Mouse (Mus musculus) ovary, adult 18-20 months (tissue): Measurements from ENCODE around the gene Utp11.
A peak's percentile ranks its signal among the peaks of the same experiment; 100 is the strongest.

Experiments used
- DNase-seq: peaks from one replicate; pipeline ENCODE4 v3.0.0; 2022; ENCODE audit warnings: low spot score, mixed read lengths

The Utp11 gene

DNA sequence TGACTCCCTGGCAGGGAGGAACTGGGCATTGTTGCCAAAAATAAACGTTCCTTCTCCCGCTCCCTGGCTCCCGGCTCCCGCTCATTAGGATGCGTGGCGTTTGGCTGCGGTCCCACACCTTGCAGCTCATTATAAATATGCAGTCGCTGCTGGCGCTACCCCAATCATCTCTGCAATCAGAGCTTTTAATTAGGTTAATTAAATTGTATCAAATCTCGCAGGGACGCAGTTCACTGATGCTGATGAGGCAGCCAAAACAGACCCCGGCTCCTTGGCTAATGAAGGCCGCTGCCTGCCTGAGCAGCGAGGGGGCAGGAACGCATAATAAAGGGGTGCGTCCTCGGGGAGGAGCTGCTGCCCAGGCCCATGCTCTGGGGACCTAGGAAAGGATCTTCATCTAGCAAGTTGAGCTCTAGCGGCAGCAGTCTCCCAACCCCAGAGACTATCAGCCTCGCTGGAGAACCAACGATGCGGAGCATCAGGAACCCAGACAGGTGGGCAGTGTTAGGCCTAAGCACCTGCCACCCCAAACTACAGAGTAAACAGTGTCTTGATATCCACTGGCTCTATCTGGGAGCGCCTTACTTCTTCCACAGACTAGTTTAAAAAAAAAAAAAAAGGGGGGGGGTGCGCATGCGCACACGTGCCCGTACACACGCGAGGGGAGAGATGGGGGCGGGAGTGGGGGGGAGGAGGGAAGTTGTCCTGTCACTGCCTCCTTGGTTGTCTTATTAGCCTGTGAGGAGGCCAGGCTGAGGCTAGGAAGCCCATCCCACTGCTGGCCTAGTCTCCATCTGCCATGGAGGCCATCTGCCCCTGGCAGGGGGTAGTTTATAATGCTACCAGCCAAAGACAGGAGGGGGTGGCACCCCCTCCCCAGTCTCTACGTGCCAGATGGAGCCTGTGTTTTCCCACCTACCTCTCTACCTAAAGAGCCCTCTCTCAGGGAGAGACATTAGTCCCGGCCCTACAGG, 20.8 kb downstream of the Utp11 start:
- no peak for DNase-seq

DNA sequence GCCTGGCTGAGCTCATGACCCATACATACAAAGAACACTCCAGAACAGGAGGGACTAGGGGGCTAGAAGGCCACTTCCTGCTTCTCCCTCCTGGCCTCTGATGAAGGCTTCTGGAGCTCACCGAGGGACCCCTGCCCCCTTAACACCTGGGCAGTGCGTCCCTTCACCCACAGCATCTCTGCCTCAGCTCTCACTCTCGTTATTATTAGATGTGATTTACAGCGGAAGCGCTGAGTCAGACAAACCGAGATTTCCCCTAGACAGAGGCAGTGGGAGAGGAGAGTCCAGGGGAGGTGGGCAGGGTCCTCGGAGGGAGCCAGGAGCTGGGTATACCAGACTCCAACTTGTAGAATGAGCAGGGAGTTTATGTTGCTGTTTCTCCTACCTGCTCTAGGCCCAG, 21.8 kb downstream of the Utp11 start:
- DNase-seq = no peak

DNA sequence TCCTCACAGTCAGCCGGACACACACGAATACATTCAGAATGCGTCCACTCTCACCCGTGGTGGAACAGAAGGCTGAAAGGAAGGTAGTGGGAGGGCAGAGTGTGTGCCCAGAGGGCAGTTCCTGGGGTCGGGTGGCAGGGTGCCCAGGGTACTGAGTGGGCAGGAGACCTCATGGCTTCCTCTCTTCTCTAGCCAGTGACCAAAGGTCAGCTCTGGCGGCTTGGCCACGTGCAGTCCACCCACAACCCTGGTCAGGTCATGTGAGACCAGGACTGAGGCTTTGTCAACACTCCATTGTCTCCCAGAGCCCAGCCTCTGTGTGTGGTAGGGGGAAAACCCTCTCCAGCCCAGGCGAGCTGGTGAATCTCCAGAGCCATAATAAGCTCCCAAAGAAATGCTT, 23.2 kb downstream of the Utp11 start:
- DNase-seq = no peak

DNA sequence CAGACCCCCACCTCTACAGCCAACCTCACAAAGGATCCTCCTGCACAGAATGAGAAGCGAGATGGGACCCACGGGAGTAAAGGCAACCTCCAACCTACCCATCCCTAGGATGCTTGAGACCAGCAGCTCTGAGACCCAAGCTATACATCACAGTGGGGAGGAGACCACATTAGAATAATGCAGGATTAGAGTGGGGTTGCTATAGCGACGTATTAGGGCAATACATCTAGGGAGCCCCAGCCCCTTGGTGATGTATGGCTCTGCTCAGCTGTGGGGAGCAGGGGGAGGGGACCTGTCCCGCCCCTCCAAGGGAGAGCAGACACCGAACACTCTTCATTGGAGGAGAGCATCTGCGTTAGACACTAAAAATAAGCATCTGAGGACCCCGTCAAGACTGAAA, 25.3 kb downstream of the Utp11 start:
- no peak for DNase-seq

DNA sequence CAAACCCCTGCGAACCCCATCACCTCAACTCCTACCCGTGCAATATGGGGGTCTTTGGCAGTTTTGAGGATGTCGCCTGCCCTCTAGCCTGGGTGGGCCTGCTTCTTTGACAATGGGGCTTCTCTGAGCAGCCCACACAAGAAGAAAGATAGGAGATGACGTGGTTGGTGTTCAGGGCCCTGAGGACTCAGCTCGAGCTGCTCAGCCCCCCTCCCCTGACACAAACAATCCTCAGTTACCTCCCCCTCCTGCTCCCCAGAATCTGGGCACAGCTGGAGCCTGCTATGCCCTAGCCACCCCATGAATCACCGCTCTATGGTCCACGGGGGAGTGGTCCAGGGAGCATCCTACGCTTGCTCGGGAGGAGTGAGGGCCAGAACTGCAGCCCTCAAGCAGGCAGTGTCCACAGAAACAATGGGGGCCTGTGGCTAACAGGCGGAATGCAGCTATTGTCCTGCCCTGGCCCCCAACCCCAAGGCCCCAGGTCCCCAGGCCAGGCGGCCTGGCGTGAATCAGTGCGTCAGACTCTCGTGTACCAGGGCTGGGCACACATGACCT, 25.8 kb downstream of the Utp11 start:
- DNase-seq = no peak

DNA sequence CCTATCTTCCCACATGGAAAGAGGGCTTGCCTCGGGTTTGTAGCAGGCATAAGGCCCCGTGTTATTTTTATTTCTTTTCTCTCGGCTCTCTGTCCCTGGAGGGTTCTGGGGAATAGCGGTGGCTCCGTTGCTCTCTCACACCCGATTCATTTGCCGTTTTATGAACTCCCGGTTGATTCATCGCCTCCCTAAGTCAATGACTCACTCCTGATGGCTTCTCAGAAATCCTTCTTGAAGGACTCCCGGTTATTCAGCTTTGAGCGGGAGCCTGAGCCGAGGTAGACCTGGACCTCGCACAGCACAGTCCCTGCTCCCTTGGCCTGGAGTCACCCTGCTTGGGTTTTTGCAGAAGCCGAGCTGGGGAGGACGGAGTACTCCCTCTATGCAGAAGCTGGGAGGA, 28.8 kb downstream of the Utp11 start:
- no peak for DNase-seq

DNA sequence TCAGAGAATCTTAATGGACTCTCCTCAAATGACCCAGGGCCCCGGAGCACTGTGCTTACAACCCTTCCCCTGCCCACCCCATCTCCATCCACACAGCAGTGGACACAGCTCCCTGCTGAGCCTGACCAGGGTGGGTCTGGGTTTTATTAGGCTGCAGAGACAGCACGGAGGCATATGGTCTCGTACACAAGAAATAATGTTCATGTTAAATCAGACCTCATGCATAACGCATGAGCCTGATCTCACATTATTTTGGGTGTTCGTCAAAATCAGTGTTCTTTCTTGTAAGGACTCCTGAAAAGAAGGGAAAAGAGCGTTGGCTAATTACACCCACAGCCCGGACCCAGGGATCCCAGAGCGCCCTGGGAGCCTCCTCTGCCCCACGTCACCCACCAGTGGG, 29.2 kb downstream of the Utp11 start:
- DNase-seq = no peak

DNA sequence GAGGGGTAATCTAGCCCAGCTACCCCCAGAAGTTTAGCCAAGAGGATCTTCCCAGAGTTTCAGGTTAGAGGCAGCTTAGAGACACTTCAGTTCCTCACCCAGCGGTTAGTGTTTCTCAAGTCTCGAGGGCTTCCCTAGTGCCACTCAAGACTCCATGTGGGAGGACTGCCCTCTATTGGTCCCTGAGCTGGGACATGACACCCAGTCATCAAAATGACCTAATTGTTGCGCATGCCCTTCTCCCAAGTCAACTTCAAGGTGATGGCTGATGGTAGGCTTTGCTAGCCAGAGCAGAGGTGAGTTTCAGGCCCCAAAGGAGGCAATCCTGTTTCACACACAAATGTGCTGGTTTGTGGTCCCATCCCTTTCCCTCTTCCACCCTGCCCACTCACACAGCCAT, 30.4 kb downstream of the Utp11 start:
- no peak for DNase-seq

DNA sequence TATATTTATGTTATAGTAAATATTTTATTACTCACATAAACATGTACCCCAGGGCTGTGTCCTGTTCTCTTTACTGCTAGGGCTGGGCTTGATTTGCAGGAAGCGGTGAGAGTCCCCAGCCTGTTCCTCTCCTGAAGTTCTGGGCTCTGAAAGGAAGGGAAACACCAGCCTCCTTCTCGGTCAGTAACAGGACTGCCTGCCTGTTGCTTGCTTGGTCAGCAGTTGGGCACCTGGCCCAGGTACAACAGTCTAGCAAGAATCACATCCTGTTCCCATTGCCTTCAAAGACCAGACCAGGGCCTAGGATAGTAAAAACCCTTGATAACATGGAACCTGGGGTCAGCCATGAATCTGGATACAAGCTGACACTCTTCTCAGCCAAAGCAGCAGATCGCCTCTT, 32.8 kb downstream of the Utp11 start:
- no peak for DNase-seq

DNA sequence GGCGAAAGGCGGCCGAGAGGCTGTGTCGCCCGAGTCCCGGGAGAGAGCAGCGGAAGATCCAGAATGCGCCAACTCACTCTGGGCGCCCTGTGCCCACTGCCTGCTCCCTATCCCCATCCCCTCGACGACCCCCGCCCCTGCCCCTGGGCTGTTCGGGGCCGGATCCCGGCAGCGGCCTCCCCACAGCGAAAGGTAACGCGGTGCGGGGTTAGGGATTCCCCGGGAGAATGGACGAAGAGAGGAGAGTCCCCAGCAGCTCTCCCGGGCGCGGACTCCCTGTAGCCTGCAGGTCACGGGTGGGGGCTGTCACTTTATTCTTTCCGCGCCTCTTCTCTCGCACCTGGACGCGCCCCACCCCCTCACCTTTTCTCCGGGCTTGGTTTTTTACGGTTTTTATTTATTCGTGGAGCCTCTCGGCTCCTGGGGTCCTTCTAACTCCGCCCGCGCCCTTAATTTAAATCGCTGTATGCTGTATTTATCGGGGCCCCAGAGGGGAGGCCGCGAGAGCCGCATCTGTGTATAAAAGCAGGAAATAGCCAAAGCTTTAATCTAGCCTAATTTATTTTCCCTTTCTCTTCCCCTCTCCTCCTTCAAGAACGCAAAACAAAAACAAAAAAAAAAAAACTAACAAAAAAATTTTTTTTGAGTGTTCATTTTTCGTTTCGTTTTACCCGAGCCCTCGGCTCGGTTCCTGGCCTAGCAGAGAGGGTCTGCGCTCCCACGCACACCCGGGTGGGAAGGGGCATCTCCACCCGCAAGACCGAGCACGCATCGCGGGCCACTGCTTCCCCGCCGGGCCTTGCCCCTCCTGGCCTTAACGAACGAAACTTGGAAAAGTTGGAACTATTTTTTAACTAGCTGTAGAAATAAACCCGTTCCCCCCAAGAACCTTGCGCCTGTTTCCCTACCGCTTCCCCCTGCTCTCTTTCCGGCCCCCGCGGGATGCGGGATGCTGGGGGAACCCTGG, 33.9 kb downstream of the Utp11 start:
- DNase-seq = no peak

DNA sequence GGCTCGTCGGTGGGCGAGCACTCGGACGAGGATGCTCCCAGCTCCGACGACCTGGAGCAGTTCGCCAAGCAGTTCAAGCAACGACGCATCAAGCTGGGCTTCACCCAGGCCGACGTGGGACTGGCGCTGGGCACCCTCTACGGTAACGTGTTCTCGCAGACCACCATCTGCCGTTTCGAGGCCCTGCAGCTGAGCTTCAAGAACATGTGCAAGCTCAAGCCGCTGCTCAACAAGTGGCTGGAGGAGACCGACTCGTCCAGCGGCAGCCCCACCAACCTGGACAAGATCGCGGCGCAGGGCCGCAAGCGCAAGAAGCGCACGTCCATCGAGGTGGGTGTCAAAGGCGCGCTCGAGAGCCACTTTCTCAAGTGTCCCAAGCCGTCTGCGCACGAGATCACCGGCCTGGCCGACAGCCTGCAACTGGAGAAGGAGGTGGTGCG, 35.0 kb downstream of the Utp11 start:
- DNase-seq = no peak

DNA sequence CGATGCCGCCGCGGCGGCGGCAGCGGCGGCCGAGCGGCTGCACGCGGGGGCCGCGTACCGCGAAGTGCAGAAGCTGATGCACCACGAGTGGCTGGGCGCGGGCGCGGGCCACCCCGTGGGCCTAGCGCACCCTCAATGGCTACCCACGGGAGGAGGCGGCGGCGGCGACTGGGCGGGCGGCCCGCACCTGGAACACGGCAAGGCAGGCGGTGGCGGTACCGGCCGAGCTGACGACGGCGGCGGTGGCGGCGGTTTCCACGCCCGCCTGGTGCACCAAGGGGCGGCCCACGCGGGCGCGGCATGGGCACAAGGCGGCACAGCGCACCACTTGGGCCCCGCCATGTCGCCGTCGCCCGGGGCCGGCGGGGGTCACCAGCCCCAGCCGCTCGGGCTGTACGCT, 35.6 kb downstream of the Utp11 start:
- DNase-seq = no peak

DNA sequence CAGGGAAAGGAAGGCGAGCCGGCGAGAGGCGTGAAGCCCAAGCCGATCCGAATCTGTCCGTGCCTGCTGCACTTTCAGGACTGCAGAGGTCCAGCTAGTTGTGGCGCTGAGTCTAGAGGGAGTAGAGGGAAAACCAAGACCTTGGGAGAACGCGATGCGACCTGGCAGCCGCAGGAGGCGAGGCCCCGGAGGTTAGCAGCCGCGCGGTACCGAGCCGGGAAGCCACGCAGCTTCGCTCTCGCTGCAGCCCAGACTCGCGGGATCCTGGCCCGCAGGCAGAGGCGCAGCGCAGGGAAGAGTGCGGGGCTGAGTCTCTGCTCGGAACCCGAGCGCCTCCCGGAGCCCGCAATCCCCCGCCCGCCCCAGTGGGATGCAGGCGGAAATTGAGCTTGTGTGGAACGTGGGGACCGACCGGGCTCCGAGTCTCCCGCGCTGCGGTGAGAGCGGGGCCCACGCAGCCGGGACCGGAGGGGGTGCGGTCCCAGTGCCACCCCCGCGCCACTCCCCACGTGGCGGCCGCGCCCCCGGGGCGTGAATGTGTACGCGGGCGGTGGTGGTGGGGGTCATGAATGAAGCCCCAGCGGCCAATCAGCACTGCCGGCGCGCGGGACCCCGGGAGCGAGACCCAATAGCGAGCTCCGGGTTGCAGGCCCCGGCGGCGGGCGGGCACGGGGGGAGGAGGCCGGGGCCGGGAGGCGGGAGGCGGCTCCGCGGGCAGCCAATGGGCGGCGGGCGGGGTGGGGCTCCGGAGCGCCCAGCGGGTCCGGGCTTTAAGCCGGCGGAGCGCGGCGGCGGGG, 36.3 kb downstream of the Utp11 start:
- peak; percentile 77 for DNase-seq

DNA sequence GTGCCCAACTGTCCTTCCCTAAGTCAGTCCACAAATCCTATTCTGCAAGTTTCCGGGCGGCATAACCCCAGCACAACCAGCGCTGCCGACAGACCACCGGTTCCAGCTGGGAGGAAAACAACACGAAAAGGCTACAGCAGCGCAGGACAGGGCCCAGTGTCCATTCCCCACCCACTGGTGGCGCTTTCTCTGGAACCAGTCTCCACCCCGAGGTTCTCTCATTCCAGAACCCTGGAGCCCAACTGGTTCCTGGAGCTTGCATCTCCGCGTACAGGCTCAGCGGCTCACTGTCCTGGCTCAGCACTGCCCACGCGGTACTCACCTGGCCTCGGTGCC, 36.9 kb downstream of the Utp11 start, which contains the start of gene Pou3f1:
Pou3f1 (plus strand) TSS at position 290 of the 336 bp plus-strand sequence.
- DNase-seq = no peak

DNA sequence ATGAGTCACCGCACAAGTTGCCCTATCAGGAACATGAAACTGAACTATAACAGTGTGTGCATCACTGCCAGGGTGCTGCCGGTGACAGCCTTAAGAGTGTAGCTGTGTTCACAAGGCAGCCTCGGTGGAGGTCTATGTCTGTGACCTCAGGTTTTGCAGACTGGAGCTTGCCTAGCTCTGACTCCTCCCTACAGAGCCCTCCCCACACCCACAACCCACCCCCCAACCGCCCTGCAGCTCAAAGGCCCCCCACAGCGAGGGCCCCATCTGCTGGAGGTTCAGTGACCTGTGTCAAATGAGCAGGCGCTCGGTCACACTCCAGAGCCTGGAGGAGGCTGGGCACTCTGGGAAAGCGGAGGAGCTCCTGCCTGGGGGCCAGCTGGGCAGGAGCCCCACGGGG, 40.5 kb downstream of the Utp11 start:
- DNase-seq = no peak

DNA sequence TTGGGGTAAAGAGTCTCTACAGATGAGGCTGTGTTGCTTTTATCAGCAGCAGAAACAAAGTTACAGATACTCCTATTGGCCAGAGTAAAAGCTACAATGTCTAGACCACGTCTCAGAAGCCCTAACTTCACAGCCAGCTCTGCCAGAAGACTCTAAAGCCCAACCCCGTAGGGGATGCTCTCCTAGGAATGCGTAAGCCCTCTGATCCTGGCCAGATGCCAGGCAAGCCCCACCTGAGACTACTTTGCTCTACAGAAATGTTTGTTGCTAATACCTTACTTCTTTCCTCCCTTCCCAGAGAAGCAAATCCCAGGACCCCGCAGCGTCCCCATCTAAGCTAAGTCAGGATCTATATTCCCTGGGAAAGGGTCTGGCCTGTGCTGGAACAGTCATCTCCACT, 45.5 kb downstream of the Utp11 start:
- DNase-seq = no peak

DNA sequence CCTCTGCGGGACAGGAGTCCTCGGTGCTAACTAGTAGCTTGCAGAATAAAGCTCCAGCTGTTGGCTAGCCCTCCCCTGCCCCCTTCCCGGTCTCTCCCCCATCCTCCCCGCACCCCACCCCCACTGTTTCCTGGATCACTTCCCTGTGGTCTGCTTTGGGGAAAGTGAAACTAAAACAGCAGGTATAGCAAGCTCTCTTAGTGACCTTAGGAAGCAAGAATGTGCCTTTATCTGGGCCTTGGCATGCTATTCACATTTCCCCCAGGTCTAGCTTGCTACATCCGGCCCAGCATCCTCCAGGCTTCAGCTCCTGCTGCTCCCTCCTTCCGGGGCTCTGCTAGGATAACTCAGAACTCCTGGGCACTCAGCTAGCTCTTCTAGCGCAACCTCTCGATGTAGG, 46.8 kb downstream of the Utp11 start:
- DNase-seq = no peak

DNA sequence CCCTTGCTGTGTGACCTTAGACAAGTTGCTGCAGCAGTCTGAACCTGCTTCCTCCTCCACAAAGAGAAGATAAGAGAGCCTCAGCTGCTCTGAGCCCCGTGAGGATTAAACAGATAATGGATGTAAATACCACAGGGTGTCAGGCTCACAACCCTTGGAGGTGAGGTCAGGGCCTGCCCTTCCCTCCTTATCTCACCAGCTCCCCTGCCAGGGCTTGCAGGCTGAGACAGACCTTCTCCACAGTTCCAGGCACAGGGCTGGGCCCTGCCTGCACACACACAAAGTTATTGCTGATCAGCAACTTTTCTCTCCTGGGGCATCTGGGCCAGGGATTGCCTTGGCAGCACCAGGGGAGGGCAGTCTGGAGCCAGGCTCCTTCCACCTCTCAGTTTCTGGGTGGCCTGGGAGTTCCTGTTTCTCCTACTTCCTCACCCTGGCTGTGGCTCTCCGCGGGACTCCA, 48.4 kb downstream of the Utp11 start:
- no peak for DNase-seq

DNA sequence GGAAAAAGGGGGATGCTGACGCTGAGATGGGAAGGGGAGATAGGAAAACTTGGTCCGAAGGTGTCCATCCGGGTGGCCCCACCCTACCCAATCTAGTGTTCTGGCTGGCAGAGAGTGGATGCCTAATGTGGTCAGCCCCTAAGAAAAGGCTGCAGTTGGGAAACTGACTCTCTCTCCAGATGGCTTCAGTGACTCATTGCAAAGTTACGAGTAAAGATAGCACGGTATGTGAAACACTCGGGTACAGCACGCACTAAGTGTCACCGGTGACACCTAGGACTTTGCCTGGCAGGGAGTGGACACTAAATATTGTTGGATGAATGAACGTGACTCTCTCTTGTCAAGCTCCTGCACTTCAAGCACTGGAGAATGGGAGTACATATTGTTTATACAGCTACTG, 49.5 kb downstream of the Utp11 start:
- no peak for DNase-seq

DNA sequence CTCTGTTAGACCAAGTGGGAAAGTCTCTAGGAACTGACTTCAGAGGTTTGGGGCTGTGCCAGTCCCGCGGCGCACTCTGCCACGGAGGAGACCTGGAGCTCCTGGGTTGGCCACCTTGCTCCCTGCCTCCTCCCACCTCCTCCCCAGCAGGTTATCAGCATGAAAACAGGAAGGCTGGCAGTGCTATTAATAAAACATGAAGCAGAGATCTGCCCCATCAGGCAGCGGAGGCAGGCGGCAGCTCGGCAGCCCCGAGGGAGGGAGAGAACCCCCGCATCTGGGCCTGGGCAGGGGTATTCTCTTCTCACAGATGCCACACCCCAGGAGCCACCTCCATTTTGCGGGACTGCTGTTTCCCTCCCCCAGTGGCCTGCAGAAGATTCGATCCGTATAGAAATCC, 53.7 kb downstream of the Utp11 start:
- DNase-seq = no peak

DNA sequence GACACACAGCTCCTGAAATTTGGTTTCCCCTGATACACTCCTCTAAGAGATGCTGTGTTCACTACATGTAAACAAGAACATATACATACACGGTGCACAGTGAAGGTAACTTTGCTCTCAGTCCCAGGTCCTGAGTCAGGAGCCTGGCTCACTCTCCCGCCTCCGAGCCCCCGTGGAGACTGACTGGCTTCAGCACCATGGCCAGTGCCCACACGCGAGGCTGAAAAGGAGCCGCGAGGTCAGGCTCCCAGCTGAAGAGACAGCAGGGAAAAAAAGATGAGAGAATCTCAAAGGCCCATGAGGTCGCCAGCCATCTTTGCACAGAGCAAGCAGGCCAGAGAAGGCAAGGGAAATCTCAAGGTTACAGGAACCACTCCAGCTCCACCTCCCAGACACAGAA, 60.1 kb downstream of the Utp11 start:
- DNase-seq = no peak

DNA sequence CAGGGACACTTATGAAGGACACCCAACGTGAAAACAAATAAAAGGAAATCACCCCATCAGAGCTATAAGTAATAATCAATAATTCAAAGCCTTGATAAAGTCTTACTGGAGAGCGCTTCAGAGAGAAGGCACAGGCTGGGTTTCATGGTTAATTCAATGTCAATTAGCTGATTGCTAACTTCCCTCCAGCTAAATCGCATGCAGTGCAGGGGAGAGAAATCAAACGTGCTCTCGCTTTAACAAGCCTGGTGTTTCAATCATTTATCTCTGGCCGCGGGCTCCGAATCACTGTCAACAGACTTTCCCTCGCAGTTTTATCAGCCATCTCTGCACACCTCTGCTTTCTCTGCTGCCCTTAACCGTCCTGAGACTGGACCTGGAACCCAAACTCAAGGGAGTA, 60.5 kb downstream of the Utp11 start:
- DNase-seq = no peak
